Mouse (Mus musculus) CH12.LX (cell line): ENCODE results near the gene Ovca2.

ENCODE experiments used
- CTCF ChIP-seq, 2 experiments: IDR thresholded peaks in 1 of 2; conservative IDR thresholded peaks in 1 of 2; 2 replicates each; pipeline ENCODE4 v1.5.1; 2011 to 2012; ENCODE audit warnings: low read depth in 2 of 2, low read length in 2 of 2, improper control_type of control experiment in 1 of 2, inconsistent platforms in 1 of 2, mild to moderate bottlenecking in 1 of 2, moderate library complexity in 1 of 2
- EP300 ChIP-seq: IDR thresholded peaks from 2 replicates; pipeline ENCODE4 v1.6.1; 2011; ENCODE audit warnings: low read length, improper control_type of control experiment
- HCFC1 ChIP-seq: IDR thresholded peaks from 2 replicates; pipeline ENCODE4 v1.6.1; 2012; ENCODE audit warnings: low read depth, mild to moderate bottlenecking, inconsistent platforms, low read length, improper control_type of control experiment
- POLR2A ChIP-seq: IDR thresholded peaks from 2 replicates; pipeline ENCODE4 v1.6.1; 2011; ENCODE audit warnings: low read depth, mild to moderate bottlenecking, improper control_type of control experiment, low read length
- RAD21 ChIP-seq: IDR thresholded peaks from 2 replicates; pipeline ENCODE4 v1.6.1; 2011; ENCODE audit warnings: low read depth, mild to moderate bottlenecking, low read length, improper control_type of control experiment, moderate library complexity
- USF2 ChIP-seq: conservative IDR thresholded peaks from 2 replicates; pipeline ENCODE4 v1.6.1; 2011; ENCODE audit warnings: low read depth, low read length, improper control_type of control experiment

DNA sequence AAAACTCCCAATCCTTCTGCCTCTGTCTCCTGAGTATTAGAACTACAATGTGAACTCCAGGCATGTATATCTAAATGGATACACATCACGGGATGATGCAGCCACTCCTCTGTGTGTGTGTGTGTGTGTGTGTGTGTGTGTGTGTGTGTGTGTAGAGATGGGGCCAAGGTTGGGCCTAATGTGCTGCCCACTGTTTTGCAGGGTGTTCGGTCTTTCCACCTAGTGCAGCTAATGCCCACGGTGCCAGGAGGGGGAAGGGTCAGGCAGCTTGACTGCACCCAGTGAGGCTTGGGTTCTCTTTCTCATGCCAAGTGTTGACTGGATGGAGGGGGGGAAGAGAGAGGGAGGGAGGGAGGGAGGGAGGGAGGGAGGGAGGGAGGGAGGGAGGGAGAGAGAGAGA lies 34.2 kb upstream of the Ovca2 start:
- no peak for TF ChIP-seq CTCF (conservative IDR thresholded peaks at IDR 0.05 in 1 of 2, IDR thresholded peaks at IDR 0.05 in 1 of 2; ENCODE audit: low read depth in 2 of 2, low read length in 2 of 2)
- TF ChIP-seq RAD21 = no peak
- TF ChIP-seq USF2 = no peak
- no peak for TF ChIP-seq HCFC1
- TF ChIP-seq POLR2A = no peak
- TF ChIP-seq EP300 = no peak
